Mouse (Mus musculus): ENCODE data around the gene Atg13. TPM values are rescaled to one million over a fixed set of nuclear protein-coding genes. Genes with fewer than 3 reads are reported as not detected.
A peak's percentile ranks its signal among the peaks of the same experiment; 100 is the strongest.

Gene Atg13
- polyA plus RNA-seq, 1 experiment = 35.7 TPM

- peaks cover 48% of the 10 kb centered on the region for H3K4me1 ChIP-seq (ENCODE audit: control insufficient read depth, insufficient read depth, low read length)
- H3K4me3 ChIP-seq (ENCODE audit: insufficient read depth, low read length) = no peak overlapping the region
- TF ChIP-seq CTCF (IDR thresholded peaks at IDR 0.05; ENCODE audit: low read depth, low read length) (no peak), POLR2A (IDR thresholded peaks at IDR 0.05; ENCODE audit: borderline replicate concordance, low read depth, low read length) (no peak)
- H3K27ac ChIP-seq (ENCODE audit: insufficient read depth, low read depth, low read length) = peak overlapping the region; percentile 87
Measured at GRCm38 (mm10) chr2:91724716-91725115, 14.3 kb upstream of the Atg13 start.

GRCm38 (mm10) chr2:91723951-91724350 is 13.6 kb upstream of the Atg13 start:
- H3K27ac ChIP-seq (ENCODE audit: insufficient read depth, low read depth, low read length) = peak overlapping the region; percentile 56; the same call in 1 of the 2 replicates
- no peak overlapping the region for H3K4me3 ChIP-seq (ENCODE audit: insufficient read depth, low read length)
- H3K4me1 ChIP-seq (ENCODE audit: control insufficient read depth, insufficient read depth, low read length) = peaks cover 41% of the 10 kb centered on the region
- TF ChIP-seq CTCF (IDR thresholded peaks at IDR 0.05; ENCODE audit: low read depth, low read length) = no peak

GRCm38 (mm10) chr2:91723382-91723781 is 13.0 kb upstream of the Atg13 start:
- Histone ChIP-seq H3K4me3 (ENCODE audit: insufficient read depth, low read length) (no peak overlapping the region), H3K4me1 (ENCODE audit: control insufficient read depth, insufficient read depth, low read length) (peaks cover 38% of the 10 kb centered on the region), H3K27ac (ENCODE audit: insufficient read depth, low read depth, low read length) (peak overlapping the region; percentile 56)
- TF ChIP-seq POLR2A (IDR thresholded peaks at IDR 0.05; ENCODE audit: borderline replicate concordance, low read depth, low read length) (no peak), CTCF (IDR thresholded peaks at IDR 0.05; ENCODE audit: low read depth, low read length) (no peak)

GRCm38 (mm10) chr2:91718276-91718675 is 7.9 kb upstream of the Atg13 start:
- Histone ChIP-seq H3K27ac (ENCODE audit: insufficient read depth, low read depth, low read length) (no peak overlapping the region), H3K4me3 (ENCODE audit: insufficient read depth, low read length) (no peak overlapping the region), H3K4me1 (ENCODE audit: control insufficient read depth, insufficient read depth, low read length) (peaks cover 12% of the 10 kb centered on the region)
- TF ChIP-seq POLR2A (IDR thresholded peaks at IDR 0.05; ENCODE audit: borderline replicate concordance, low read depth, low read length) (no peak), CTCF (IDR thresholded peaks at IDR 0.05; ENCODE audit: low read depth, low read length) (no peak)

GRCm38 (mm10) chr2:91714921-91715320 is 4.5 kb upstream of the Atg13 start:
- TF ChIP-seq CTCF (IDR thresholded peaks at IDR 0.05; ENCODE audit: low read depth, low read length) = no peak
- TF ChIP-seq POLR2A (IDR thresholded peaks at IDR 0.05; ENCODE audit: borderline replicate concordance, low read depth, low read length) = no peak
- H3K4me3 ChIP-seq (ENCODE audit: insufficient read depth, low read length) = no peak overlapping the region
- H3K4me1 ChIP-seq (ENCODE audit: control insufficient read depth, insufficient read depth, low read length) = peaks cover 11% of the 10 kb centered on the region
- H3K27ac ChIP-seq (ENCODE audit: insufficient read depth, low read depth, low read length) = no peak overlapping the region

GRCm38 (mm10) chr2:91711256-91711925 is 1.0 kb upstream of the Atg13 start:
- no peak for TF ChIP-seq POLR2A (IDR thresholded peaks at IDR 0.05; ENCODE audit: borderline replicate concordance, low read depth, low read length)
- no peak for TF ChIP-seq CTCF (IDR thresholded peaks at IDR 0.05; ENCODE audit: low read depth, low read length)
- H3K27ac ChIP-seq (ENCODE audit: insufficient read depth, low read depth, low read length) = peak overlapping the region; percentile 72
- H3K4me1 ChIP-seq (ENCODE audit: control insufficient read depth, insufficient read depth, low read length) = peaks cover 9% of the 10 kb centered on the region
- peak overlapping the region; percentile 77 for H3K4me3 ChIP-seq (ENCODE audit: insufficient read depth, low read length)

- TF ChIP-seq POLR2A (IDR thresholded peaks at IDR 0.05; ENCODE audit: borderline replicate concordance, low read depth, low read length) (no peak), CTCF (IDR thresholded peaks at IDR 0.05; ENCODE audit: low read depth, low read length) (no peak)
- Histone ChIP-seq H3K4me3 (ENCODE audit: insufficient read depth, low read length) (no peak overlapping the region), H3K27ac (ENCODE audit: insufficient read depth, low read depth, low read length) (no peak overlapping the region), H3K4me1 (ENCODE audit: control insufficient read depth, insufficient read depth, low read length) (peaks cover 9% of the 10 kb centered on the region)
Measured at GRCm38 (mm10) chr2:91708361-91708760, 2.0 kb downstream of the Atg13 start.

GRCm38 (mm10) chr2:91706456-91706855 is 3.9 kb downstream of the Atg13 start:
- Histone ChIP-seq H3K4me1 (ENCODE audit: control insufficient read depth, insufficient read depth, low read length) (peaks cover 7% of the 10 kb centered on the region), H3K4me3 (ENCODE audit: insufficient read depth, low read length) (no peak overlapping the region), H3K27ac (ENCODE audit: insufficient read depth, low read depth, low read length) (no peak overlapping the region)
- TF ChIP-seq CTCF (IDR thresholded peaks at IDR 0.05; ENCODE audit: low read depth, low read length) (no peak), POLR2A (IDR thresholded peaks at IDR 0.05; ENCODE audit: borderline replicate concordance, low read depth, low read length) (no peak)

GRCm38 (mm10) chr2:91705736-91706135 is 4.6 kb downstream of the Atg13 start:
- no peak for TF ChIP-seq CTCF (IDR thresholded peaks at IDR 0.05; ENCODE audit: low read depth, low read length)
- TF ChIP-seq POLR2A (IDR thresholded peaks at IDR 0.05; ENCODE audit: borderline replicate concordance, low read depth, low read length) = no peak
- H3K4me3 ChIP-seq (ENCODE audit: insufficient read depth, low read length) = no peak overlapping the region
- H3K4me1 ChIP-seq (ENCODE audit: control insufficient read depth, insufficient read depth, low read length) = peaks cover 9% of the 10 kb centered on the region
- H3K27ac ChIP-seq (ENCODE audit: insufficient read depth, low read depth, low read length) = no peak overlapping the region

GRCm38 (mm10) chr2:91701366-91701765 is 9.0 kb downstream of the Atg13 start:
- Histone ChIP-seq H3K27ac (ENCODE audit: insufficient read depth, low read depth, low read length) (peak overlapping the region; percentile 0), H3K4me1 (ENCODE audit: control insufficient read depth, insufficient read depth, low read length) (peaks cover 33% of the 10 kb centered on the region), H3K4me3 (ENCODE audit: insufficient read depth, low read length) (no peak overlapping the region)
- TF ChIP-seq POLR2A (IDR thresholded peaks at IDR 0.05; ENCODE audit: borderline replicate concordance, low read depth, low read length) (no peak), CTCF (IDR thresholded peaks at IDR 0.05; ENCODE audit: low read depth, low read length) (no peak)
